Mouse (Mus musculus) stomach, postnatal 0 days (tissue): ENCODE results near the gene Atp6v1b1.
"Not testable (repeated sequence)": the region's sequence is repeated elsewhere in the genome, so short reads cannot be mapped to it uniquely, and the experiment has no call there.

Experiments used
- CTCF ChIP-seq: IDR thresholded peaks from 2 replicates; pipeline ENCODE4 v1.5.1; 2016; ENCODE audit warnings: antibody characterized with exemption, low read depth, mild to moderate bottlenecking, moderate library complexity
- EP300 ChIP-seq: optimal IDR thresholded peaks from 2 replicates; pipeline ENCODE3; 2016; ENCODE audit warnings: antibody characterized with exemption

GRCm38 (mm10) chr6:83790533-83790932, 47.7 kb downstream of the Atp6v1b1 start:
- not testable (repeated sequence) for TF ChIP-seq CTCF, EP300
